Mouse (Mus musculus): Measurements from ENCODE around the gene 1600002K03Rik. TPM values are rescaled to one million over a fixed set of nuclear protein-coding genes. Genes with fewer than 3 reads are reported as not detected.

The 1600002K03Rik gene
- 9.7 and 10.7 TPM in 2 replicates for polyA plus RNA-seq (2015; fragmentation: Nextera tagmentation; extraction: Ambion mirVana)

DNA sequence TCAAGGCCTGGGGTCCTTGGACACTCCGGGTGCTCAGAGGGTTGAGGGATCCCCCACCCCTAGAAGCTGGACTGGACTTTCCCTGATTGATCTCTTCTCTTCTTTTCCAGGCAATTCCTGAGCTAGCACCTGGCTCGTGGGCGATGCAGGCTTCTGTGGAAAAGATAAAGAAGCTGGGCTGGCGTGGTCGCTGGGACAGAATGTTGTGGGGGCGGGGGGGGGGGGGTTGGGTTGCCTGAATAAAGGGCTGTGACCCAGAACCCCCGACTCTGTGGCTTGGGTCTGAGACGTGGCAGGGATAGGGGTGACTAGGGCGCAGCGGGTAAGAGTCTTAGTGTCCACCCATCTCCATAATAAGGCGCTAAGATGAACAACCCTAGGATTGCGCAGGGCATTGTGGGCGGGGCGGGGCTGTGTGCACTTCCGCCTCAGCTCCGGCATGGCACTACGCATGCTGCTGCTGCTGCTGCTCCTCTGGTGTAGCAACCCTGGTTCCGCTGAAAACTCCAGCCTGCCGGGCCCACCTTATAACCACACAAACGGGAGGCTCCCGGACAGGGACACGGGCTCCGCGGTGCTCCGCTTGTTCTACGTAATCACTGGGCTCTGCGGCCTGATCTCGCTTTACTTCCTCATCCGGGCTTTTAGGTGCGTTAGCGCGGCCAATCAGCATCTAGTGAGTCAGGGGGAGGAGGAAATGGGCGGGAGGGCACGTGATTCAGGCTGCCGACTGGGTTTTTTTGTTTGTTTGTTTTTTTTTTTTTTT, at the start of gene 1600002K03Rik:
Gene 1600002K03Rik, plus strand, starts transcription at position 418 of the 766 bp plus-strand sequence.
- Histone ChIP-seq H3K9ac (ENCODE audit: low read length) (peak within 1 kb of the TSS; percentile 70), H3K4me1 (ENCODE audit: control insufficient read depth, insufficient read depth, low read length) (peaks cover 19% of the 10 kb centered on the region)
- 6% methylated on average over 35 of the region's 35 CpGs for WGBS

DNA sequence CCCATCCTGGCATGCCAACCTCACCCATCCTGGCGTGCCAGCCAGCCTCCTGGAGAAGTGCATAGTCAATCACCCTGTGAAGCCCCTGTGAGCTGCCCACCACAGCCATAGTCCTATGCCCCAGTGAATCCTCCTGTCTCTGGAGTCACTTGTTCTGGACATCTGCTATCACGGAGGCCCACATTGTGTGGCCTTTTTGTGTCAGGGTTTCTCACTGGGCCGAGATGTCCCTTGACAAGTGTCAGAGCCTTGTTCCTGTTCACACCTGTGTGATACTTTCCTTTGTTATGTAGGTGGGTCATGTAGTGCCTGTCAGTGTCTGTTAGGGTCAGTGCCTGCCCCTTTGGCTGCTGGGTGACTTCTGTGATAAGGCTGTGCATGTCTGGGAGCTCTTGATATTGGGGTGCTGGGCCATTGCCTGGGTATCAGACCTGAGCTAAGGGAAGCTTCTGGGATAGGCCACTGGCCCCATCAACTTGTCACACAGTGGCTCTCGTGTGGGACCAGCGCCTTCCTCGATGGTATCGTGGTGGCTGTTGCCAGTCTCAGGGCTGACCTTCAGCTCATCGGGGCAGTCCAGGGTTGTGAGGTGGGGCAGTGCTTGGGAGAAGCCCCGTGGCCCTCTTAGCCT, 48.7 kb upstream of the 1600002K03Rik start:
- H3K4me2 ChIP-seq (ENCODE audit: low read depth, low read length): no peak overlapping the region
- no peak overlapping the region for H3K27ac ChIP-seq (ENCODE audit: low read length)
- H3K36me3 ChIP-seq (ENCODE audit: control insufficient read depth, insufficient read depth): peaks cover 44% of the 10 kb centered on the region
- ATAC-seq (replicated peaks; ENCODE audit: extremely low read depth, insufficient read depth, low FRiP score): no peak
- no peak overlapping the region for H3K4me3 ChIP-seq (ENCODE audit: low read length)
- H3K9me3 ChIP-seq (replicated peaks; ENCODE audit: control insufficient read depth, low read length): no peaks in the 10 kb centered on the region
- 87% methylated on average over 9 of the region's 9 CpGs for WGBS
- H3K9ac ChIP-seq (ENCODE audit: low read length): peak overlapping the region; percentile 49; the same call in 1 of the 2 replicates
- H3K4me1 ChIP-seq (ENCODE audit: control insufficient read depth, insufficient read depth, low read length): peaks cover 13% of the 10 kb centered on the region
- H3K27me3 ChIP-seq (ENCODE audit: control insufficient read depth, insufficient read depth, low read length): no peaks in the 10 kb centered on the region

More for the DNA sequence above, at the start of gene 1600002K03Rik:
- H3K9me3 ChIP-seq (replicated peaks; ENCODE audit: control insufficient read depth, low read length): no peaks in the 10 kb centered on the region
- peak within 1 kb of the TSS; percentile 85 for H3K27ac ChIP-seq (ENCODE audit: low read length)
- no peaks in the 10 kb centered on the region for H3K27me3 ChIP-seq (ENCODE audit: control insufficient read depth, insufficient read depth, low read length)
- H3K4me2 ChIP-seq (ENCODE audit: low read depth, low read length): peak within 1 kb of the TSS; percentile 69
- peak; percentile 66 for ATAC-seq (replicated peaks; ENCODE audit: extremely low read depth, insufficient read depth, low FRiP score)
- peak within 1 kb of the TSS; percentile 65 for H3K4me3 ChIP-seq (ENCODE audit: low read length)
- H3K36me3 ChIP-seq (ENCODE audit: control insufficient read depth, insufficient read depth): peaks cover 27% of the 10 kb centered on the region

GRCm38 (mm10) chr10:80127920-80128319, 44.8 kb upstream of the 1600002K03Rik start:
- Histone ChIP-seq H3K4me3 (ENCODE audit: low read length) (no peak overlapping the region), H3K36me3 (ENCODE audit: control insufficient read depth, insufficient read depth) (peaks cover 49% of the 10 kb centered on the region), H3K9ac (ENCODE audit: low read length) (no peak overlapping the region), H3K27ac (ENCODE audit: low read length) (no peak overlapping the region), H3K4me1 (ENCODE audit: control insufficient read depth, insufficient read depth, low read length) (peaks cover 8% of the 10 kb centered on the region), H3K4me2 (ENCODE audit: low read depth, low read length) (no peak overlapping the region), H3K27me3 (ENCODE audit: control insufficient read depth, insufficient read depth, low read length) (no peaks in the 10 kb centered on the region), H3K9me3 (replicated peaks; ENCODE audit: control insufficient read depth, low read length) (no peaks in the 10 kb centered on the region)
- no peak for ATAC-seq (replicated peaks; ENCODE audit: extremely low read depth, insufficient read depth, low FRiP score)
- WGBS: 93% methylated on average over 8 of the region's 8 CpGs

DNA sequence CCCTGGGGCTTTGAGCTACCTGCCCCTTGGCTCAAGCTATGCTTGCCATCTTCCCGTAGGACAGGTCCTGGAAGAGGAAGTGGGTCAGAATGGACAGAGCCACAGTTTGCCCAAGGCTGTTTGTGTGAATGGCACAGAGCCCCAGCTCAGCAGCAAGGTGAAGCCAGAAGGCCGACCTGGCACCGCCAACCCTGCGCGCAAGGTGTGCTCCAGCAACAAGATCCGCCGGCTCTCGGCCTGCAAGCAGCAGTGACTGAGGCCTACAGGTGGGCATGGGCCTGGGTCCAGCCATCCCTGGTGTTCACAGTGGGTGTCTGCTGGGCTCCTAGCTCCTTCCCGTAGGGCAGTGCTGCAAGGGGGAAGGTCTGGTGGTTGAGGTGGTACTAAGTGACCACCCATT, 42.9 kb upstream of the 1600002K03Rik start:
- Histone ChIP-seq H3K36me3 (ENCODE audit: control insufficient read depth, insufficient read depth) (peaks cover 48% of the 10 kb centered on the region), H3K4me3 (ENCODE audit: low read length) (no peak overlapping the region), H3K27me3 (ENCODE audit: control insufficient read depth, insufficient read depth, low read length) (no peaks in the 10 kb centered on the region), H3K27ac (ENCODE audit: low read length) (no peak overlapping the region), H3K9me3 (replicated peaks; ENCODE audit: control insufficient read depth, low read length) (no peaks in the 10 kb centered on the region), H3K4me1 (ENCODE audit: control insufficient read depth, insufficient read depth, low read length) (peaks cover 19% of the 10 kb centered on the region), H3K4me2 (ENCODE audit: low read depth, low read length) (no peak overlapping the region), H3K9ac (ENCODE audit: low read length) (no peak overlapping the region)
- 93% methylated on average over 9 of the region's 9 CpGs for WGBS
- no peak for ATAC-seq (replicated peaks; ENCODE audit: extremely low read depth, insufficient read depth, low FRiP score)

GRCm38 (mm10) chr10:80130403-80131031, 42.2 kb upstream of the 1600002K03Rik start:
- ATAC-seq (replicated peaks; ENCODE audit: extremely low read depth, insufficient read depth, low FRiP score): no peak
- H3K4me2 ChIP-seq (ENCODE audit: low read depth, low read length): no peak overlapping the region
- H3K4me1 ChIP-seq (ENCODE audit: control insufficient read depth, insufficient read depth, low read length): peaks cover 19% of the 10 kb centered on the region
- no peaks in the 10 kb centered on the region for H3K27me3 ChIP-seq (ENCODE audit: control insufficient read depth, insufficient read depth, low read length)
- H3K9ac ChIP-seq (ENCODE audit: low read length): no peak overlapping the region
- 82% methylated on average over 18 of the region's 18 CpGs for WGBS
- H3K4me3 ChIP-seq (ENCODE audit: low read length): no peak overlapping the region
- H3K36me3 ChIP-seq (ENCODE audit: control insufficient read depth, insufficient read depth): peaks cover 46% of the 10 kb centered on the region
- H3K9me3 ChIP-seq (replicated peaks; ENCODE audit: control insufficient read depth, low read length): no peaks in the 10 kb centered on the region
- H3K27ac ChIP-seq (ENCODE audit: low read length): no peak overlapping the region

GRCm38 (mm10) chr10:80131316-80131951, 41.3 kb upstream of the 1600002K03Rik start:
- H3K36me3 ChIP-seq (ENCODE audit: control insufficient read depth, insufficient read depth): peaks cover 39% of the 10 kb centered on the region
- no peak overlapping the region for H3K9ac ChIP-seq (ENCODE audit: low read length)
- no peak overlapping the region for H3K27ac ChIP-seq (ENCODE audit: low read length)

DNA sequence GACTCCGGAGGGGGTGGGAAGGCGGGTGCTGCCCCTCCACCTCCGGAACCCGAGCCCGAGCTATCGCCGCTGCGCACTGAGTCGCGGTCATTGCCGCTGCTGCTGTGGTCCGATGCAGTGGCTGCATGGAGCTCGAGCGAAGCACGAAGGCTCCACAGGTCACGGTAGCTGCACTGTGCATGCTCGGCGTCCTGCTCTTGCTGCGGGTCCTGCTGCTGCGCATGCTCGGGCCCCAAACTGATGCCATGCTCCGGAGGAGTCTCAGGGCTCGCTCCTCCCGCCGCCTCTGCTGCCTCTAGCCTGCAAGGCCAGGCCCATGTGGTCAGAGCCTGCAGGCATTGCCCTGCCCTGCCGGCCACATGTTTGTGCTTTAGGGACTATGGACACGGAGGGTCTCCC, 40.8 kb upstream of the 1600002K03Rik start:
- H3K4me1 ChIP-seq (ENCODE audit: control insufficient read depth, insufficient read depth, low read length): peaks cover 23% of the 10 kb centered on the region
- ATAC-seq (replicated peaks; ENCODE audit: extremely low read depth, insufficient read depth, low FRiP score): no peak
- H3K27ac ChIP-seq (ENCODE audit: low read length): no peak overlapping the region
- no peak overlapping the region for H3K4me3 ChIP-seq (ENCODE audit: low read length)
- no peaks in the 10 kb centered on the region for H3K27me3 ChIP-seq (ENCODE audit: control insufficient read depth, insufficient read depth, low read length)
- H3K4me2 ChIP-seq (ENCODE audit: low read depth, low read length): no peak overlapping the region
- H3K9me3 ChIP-seq (replicated peaks; ENCODE audit: control insufficient read depth, low read length): 0 out of 2 replicates have a peak, but pooled peaks cover 3% of the 10 kb centered on the region
- no peak overlapping the region for H3K9ac ChIP-seq (ENCODE audit: low read length)
- WGBS: 60% methylated on average over 27 of the region's 27 CpGs
- H3K36me3 ChIP-seq (ENCODE audit: control insufficient read depth, insufficient read depth): peaks cover 36% of the 10 kb centered on the region

More at GRCm38 (mm10) chr10:80131316-80131951, 41.3 kb upstream of the 1600002K03Rik start:
- H3K4me2 ChIP-seq (ENCODE audit: low read depth, low read length): no peak overlapping the region
- ATAC-seq (replicated peaks; ENCODE audit: extremely low read depth, insufficient read depth, low FRiP score): no peak
- H3K9me3 ChIP-seq (replicated peaks; ENCODE audit: control insufficient read depth, low read length): 0 out of 2 replicates have a peak, but pooled peaks cover 3% of the 10 kb centered on the region
- H3K4me1 ChIP-seq (ENCODE audit: control insufficient read depth, insufficient read depth, low read length): peaks cover 19% of the 10 kb centered on the region
- no peak overlapping the region for H3K4me3 ChIP-seq (ENCODE audit: low read length)
- 27% methylated on average over 55 of the region's 55 CpGs for WGBS
- no peaks in the 10 kb centered on the region for H3K27me3 ChIP-seq (ENCODE audit: control insufficient read depth, insufficient read depth, low read length)

GRCm38 (mm10) chr10:80133226-80133849, 39.4 kb upstream of the 1600002K03Rik start:
- peak; percentile 58 for ATAC-seq (replicated peaks; ENCODE audit: extremely low read depth, insufficient read depth, low FRiP score)
- peak overlapping the region; percentile 37 for H3K27ac ChIP-seq (ENCODE audit: low read length)
- no peak overlapping the region for H3K4me2 ChIP-seq (ENCODE audit: low read depth, low read length)
- H3K4me1 ChIP-seq (ENCODE audit: control insufficient read depth, insufficient read depth, low read length): peaks cover 36% of the 10 kb centered on the region
- no peak overlapping the region; the same call in 1 of the 2 replicates for H3K9ac ChIP-seq (ENCODE audit: low read length)
- no peak overlapping the region for H3K4me3 ChIP-seq (ENCODE audit: low read length)
- H3K36me3 ChIP-seq (ENCODE audit: control insufficient read depth, insufficient read depth): peaks cover 23% of the 10 kb centered on the region
- H3K9me3 ChIP-seq (replicated peaks; ENCODE audit: control insufficient read depth, low read length): 0 out of 2 replicates have a peak, but pooled peaks cover 3% of the 10 kb centered on the region
- H3K27me3 ChIP-seq (ENCODE audit: control insufficient read depth, insufficient read depth, low read length): peaks cover 6% of the 10 kb centered on the region; the same call in 1 of the 2 replicates
- 48% methylated on average over 8 of the region's 8 CpGs for WGBS

Data from heart, embryonic 16.5 days (tissue).